Mouse (Mus musculus): ENCODE data around the gene Gdf11.

Gene Gdf11

DNA sequence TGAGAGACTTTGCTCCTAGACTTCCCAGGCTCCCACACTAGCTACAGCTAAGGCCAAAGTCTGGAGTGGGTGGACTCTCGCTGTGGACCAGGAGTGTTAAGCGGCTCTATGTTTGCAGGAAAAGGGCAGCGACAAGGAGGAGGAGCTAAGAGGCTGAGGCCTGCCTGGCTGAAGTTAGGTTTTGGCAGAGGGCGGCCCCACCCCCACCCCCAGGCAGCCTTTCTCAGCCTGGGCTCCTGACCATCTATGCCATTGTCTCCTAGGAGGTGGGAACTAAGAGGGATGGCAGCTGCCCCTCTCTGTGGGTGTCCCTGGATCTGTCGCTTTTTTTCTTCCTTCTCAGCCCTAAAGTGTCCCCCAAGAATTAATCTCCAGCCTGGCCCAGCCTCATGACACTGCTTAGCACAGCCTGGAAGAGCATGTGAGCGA lies 27.7 kb upstream of the Gdf11 start:
- DNase-seq: peak; percentile 77

DNA sequence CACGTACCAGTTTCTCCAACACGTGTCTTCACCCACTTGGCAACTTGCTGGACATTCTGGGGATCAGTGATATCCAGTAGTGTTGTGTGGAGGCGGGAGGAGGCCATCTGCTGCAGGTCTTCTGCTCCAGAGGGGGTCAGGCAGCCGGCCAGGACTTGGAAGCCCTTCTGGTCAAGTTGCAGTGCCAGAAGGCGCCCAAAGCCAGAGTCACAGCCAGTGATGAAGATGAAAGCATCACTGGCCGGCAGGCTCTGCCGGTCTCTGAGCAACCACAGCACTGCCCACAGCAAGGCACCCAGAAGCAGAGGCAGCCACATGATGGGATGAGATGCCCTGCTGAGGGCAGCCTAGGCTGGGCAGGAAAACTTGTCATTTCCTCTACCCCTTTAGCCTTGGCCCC lies 26.7 kb upstream of the Gdf11 start:
- DNase-seq: peak; percentile 58

GRCm38 (mm10) chr10:128917400-128917799 lies 25.9 kb upstream of the Gdf11 start:
- no peak for DNase-seq

GRCm38 (mm10) chr10:128916665-128917064 lies 25.1 kb upstream of the Gdf11 start:
- DNase-seq: no peak

- DNase-seq: no peak
Observed at GRCm38 (mm10) chr10:128915550-128915949, 24.0 kb upstream of the Gdf11 start.

- DNase-seq: no peak
Observed at GRCm38 (mm10) chr10:128913696-128914095, 22.2 kb upstream of the Gdf11 start.

DNA sequence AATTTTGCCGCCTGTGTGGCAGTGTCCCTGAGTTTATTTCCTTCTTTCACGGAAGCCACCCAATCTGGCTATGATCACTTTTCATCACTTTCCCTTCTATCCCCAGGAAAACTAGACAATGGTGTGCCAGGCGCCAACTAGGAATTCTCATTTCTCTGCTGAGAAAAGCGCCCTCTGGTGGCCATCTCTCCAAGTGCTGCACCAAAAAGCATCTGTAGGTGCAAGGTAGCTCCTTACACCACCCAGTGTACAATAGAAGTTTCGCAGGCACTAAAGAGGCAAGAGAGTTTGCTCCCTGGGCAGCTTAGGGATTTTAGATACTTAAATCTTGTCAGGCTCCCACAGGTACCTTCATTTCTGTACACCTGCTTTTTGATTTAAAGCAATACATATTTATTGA lies 21.7 kb upstream of the Gdf11 start:
- DNase-seq: peak; percentile 93

DNA sequence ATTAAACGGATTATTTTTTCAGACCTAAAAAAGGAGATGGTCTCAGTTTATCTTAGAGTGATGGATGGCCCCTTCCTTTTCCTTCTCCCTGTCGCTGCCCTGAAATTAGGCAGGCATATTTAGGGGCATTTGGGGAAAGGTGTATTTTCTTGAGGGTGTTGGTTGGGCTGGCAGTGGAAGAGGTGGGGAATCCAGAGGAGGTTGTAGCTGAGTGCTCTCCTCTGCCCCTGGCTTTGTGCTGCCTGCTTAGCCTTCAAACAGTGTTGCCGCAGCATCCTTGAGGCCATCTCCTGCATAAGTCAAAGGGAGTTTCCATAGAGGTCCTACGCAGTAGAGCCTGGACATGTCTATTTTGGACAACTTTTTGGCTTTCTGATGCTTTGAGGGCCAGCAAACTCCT lies 21.3 kb upstream of the Gdf11 start:
- no peak for DNase-seq

GRCm38 (mm10) chr10:128912268-128912667 lies 20.8 kb upstream of the Gdf11 start:
- DNase-seq: no peak

GRCm38 (mm10) chr10:128911430-128911829 lies 19.9 kb upstream of the Gdf11 start:
- peak; percentile 33 for DNase-seq

- DNase-seq: peak; percentile 67
Observed at GRCm38 (mm10) chr10:128910066-128910841, 18.7 kb upstream of the Gdf11 start.

- DNase-seq: peak; percentile 89
Observed at GRCm38 (mm10) chr10:128909567-128910028, 18.1 kb upstream of the Gdf11 start.

DNA sequence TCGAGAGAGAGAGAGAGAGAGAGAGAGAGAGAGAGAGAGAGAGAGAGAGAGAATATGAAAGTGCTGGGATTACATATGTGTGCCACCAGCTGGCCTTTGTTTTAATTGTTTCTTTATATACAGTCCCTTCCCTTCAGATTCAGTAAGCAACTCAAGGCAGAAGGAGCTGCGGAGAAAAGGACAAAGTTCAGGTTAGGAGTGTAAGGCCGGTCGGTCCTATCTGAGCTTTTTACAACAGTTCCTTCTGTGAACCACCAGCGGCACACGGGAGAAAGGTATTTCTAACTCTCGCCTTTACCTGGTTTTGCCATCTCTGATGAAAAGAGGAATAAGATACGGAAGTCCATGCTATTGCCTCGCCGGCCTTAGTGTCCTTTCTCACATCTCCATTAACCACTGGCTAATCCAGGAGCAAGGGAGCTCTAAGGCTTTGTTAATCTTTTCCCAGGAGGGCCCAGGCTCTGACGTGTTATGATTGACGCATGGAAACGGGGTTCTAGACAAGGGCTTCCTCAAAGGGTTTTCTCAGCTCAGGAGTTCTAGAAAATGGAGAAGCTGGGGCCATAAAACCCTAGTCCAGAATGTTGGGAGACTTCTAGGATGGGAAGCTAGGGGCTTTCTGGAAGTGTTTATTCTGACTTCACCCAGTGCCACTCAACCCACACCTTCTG lies 17.4 kb upstream of the Gdf11 start:
- DNase-seq: peak; percentile 78

GRCm38 (mm10) chr10:128904812-128905211 lies 13.3 kb upstream of the Gdf11 start:
- no peak for DNase-seq

GRCm38 (mm10) chr10:128902409-128902988 lies 11.0 kb upstream of the Gdf11 start:
- no peak for DNase-seq

DNA sequence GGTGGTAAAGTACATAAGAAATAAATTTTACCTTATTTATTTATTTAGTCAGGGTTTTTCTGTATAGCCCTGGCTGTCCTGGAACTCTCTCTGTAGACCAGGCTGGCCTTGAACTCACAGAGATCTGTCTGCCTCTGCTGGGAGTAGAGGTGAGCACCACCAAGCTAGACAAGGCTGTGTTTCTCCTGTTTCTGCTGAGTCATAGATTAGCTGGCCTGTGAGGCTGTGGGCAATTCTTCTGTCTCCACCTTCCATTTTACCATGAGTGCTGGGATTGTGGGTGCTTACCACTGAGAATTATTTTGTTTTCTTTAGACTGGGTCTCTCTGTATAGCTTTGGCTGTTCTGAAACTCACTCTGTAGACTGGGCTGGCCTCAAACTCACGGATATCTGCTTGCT lies 9.9 kb upstream of the Gdf11 start:
- no peak for DNase-seq

GRCm38 (mm10) chr10:128900698-128901097 lies 9.2 kb upstream of the Gdf11 start, which contains the start of gene Cd63:
Gene Cd63 (plus strand): TSS chr10:128900989.
- no peak for DNase-seq

- DNase-seq: no peak
Observed at GRCm38 (mm10) chr10:128899759-128900490, 8.4 kb upstream of the Gdf11 start.

GRCm38 (mm10) chr10:128897501-128897900 lies 6.0 kb upstream of the Gdf11 start:
- DNase-seq: no peak

GRCm38 (mm10) chr10:128896807-128897206 lies 5.3 kb upstream of the Gdf11 start:
- DNase-seq: no peak

DNA sequence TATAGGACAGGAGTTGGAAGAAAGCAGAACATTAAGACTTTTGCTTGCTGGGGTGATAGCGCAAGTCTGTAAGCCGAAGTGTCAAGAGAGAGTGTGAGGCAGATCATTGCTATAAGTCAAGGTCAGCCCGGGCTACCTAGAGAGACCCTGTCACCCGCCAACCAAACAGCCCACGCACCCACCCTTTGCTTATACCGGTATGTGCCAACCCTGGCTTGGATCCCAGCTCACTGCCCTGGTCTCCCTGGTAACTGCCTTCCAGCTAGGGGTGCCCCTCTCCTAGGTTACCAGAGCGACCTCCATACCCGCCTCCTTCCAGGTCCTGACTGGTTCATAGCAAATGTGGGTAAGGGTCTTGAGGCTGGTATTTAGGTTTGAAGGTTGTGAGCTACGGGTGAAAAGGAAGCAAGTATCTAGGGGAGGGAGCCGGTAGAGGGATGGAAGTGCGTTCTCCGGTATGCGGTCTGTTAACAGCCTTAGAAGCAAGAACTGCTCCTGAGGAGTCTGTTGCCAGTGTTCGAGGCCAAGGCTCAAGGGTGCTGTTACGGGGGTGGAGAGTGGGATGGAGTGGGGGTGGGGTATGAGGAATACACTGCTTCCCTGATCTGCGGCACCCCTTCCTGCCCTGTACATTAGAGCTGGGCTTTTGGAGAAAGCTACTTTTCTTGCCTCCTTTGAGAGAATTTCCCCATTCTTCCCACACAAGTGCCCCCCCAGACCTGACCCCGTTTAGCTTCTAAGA lies 4.6 kb upstream of the Gdf11 start:
- DNase-seq: peak; percentile 53

DNA sequence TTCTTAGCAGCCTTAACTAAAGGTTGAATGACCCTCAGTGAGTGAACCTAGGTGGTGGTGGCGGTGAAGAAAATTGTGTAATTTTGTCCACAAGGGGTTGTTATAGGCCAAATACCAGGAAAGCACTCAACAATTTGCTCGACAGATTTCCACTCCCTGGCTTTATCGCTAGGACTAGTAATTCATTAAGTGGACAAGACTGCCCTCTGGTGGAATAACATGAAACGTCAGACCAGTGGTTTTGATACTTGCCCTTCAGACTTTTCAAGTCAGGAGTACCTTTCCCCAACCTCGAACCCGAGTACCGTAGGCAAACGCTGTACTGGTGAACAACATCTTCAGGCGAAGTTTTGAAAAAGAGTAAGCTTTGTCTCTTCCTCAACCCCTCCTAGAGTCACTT lies 3.9 kb upstream of the Gdf11 start:
- DNase-seq: peak; percentile 81

Measured in kidney, adult 18-20 months (tissue).